Mouse (Mus musculus): Measurements from ENCODE around the gene Hoxa11.

- TF ChIP-seq CTCF (IDR thresholded peaks at IDR 0.05; ENCODE audit: extremely low read depth, insufficient read depth, insufficient read length, insufficient replicate concordance) (no peak), POLR2A (IDR thresholded peaks at IDR 0.05; ENCODE audit: low read depth, low read length) (no peak)
Observed at GRCm38 (mm10) chr6:52237346-52238154, 8.1 kb downstream of the Hoxa11 start.
